Mouse (Mus musculus) CH12.LX (cell line): ENCODE measurements around the gene Os9. TPM values are rescaled to one million over a fixed set of nuclear protein-coding genes. Genes with fewer than 3 reads are reported as not detected.

Source experiments
- DNase-seq: peaks from one replicate; pipeline ENCODE4 v3.0.0-alpha.2; 2013; ENCODE audit errors: extremely low read depth
- H3K27ac ChIP-seq: 2 replicates; pipeline ENCODE4 v1.5.1; 2012; ENCODE audit warnings: low read depth, mild to moderate bottlenecking, control low read depth, moderate library complexity; ENCODE audit not compliant: insufficient read depth
- H3K27me3 ChIP-seq: replicated peaks from 2 replicates; pipeline ENCODE3; 2012; ENCODE audit warnings: inconsistent platforms
- H3K36me3 ChIP-seq, 2 experiments: replicated peaks in 1 of 2; 2 replicates each; pipeline versions ENCODE3 to v1.6.1; 2012; ENCODE audit warnings: inconsistent platforms in 1 of 2, low read length in 1 of 2, mild to moderate bottlenecking in 1 of 2, mixed read lengths in 1 of 2, moderate library complexity in 1 of 2; ENCODE audit not compliant: control insufficient read depth in 1 of 2, insufficient read depth in 1 of 2
- H3K4me1 ChIP-seq, 2 experiments: 2 replicates each; pipeline ENCODE4 v1.6.1; 2012; ENCODE audit warnings: inconsistent platforms in 1 of 2, moderate library complexity in 1 of 2; ENCODE audit not compliant: insufficient read depth in 2 of 2, control insufficient read depth in 1 of 2
- H3K4me2 ChIP-seq: 2 replicates; pipeline ENCODE4 v1.6.1; 2012; ENCODE audit warnings: low read depth, mild to moderate bottlenecking, control low read depth; ENCODE audit not compliant: poor library complexity, insufficient read depth, severe bottlenecking
- H3K4me3 ChIP-seq, 3 experiments: fragments of 150-350 bp in 1 of 3; sonication (generic) in 1 of 3; replicated peaks in 1 of 3; 2 replicates each; pipeline versions ENCODE3 to v1.5.1; 2011 to 2012; ENCODE audit warnings: low read depth in 2 of 3, low read length in 2 of 3, mild to moderate bottlenecking in 2 of 3, moderate library complexity in 2 of 3, control low read depth in 1 of 3, improper control_type of control experiment in 1 of 3, inconsistent platforms in 1 of 3, mixed read lengths in 1 of 3; ENCODE audit not compliant: poor library complexity in 1 of 3
- H3K79me2 ChIP-seq: replicated peaks from 2 replicates; pipeline ENCODE4 v1.6.1; 2012; ENCODE audit warnings: mild to moderate bottlenecking, moderate library complexity; ENCODE audit not compliant: control insufficient read depth, poor library complexity, insufficient read depth, severe bottlenecking; ENCODE audit errors: extremely low read depth
- H3K9ac ChIP-seq: 2 replicates; pipeline ENCODE4 v1.6.1; 2012; ENCODE audit warnings: low read depth, mild to moderate bottlenecking, control low read depth, moderate library complexity; ENCODE audit not compliant: insufficient read depth
- H3K9me3 ChIP-seq: replicated peaks from 2 replicates; pipeline ENCODE3; 2012; ENCODE audit warnings: low read length, inconsistent platforms, mixed read lengths
- BHLHE40 ChIP-seq: IDR thresholded peaks from 2 replicates; pipeline ENCODE4 v1.6.1; 2011; ENCODE audit warnings: mild to moderate bottlenecking, low read depth, low read length, improper control_type of control experiment
- CTCF ChIP-seq, 2 experiments: IDR thresholded peaks in 1 of 2; conservative IDR thresholded peaks in 1 of 2; 2 replicates each; pipeline ENCODE4 v1.5.1; 2011 to 2012; ENCODE audit warnings: low read depth in 2 of 2, low read length in 2 of 2, improper control_type of control experiment in 1 of 2, inconsistent platforms in 1 of 2, mild to moderate bottlenecking in 1 of 2, moderate library complexity in 1 of 2
- E2F4 ChIP-seq: IDR thresholded peaks from 2 replicates; pipeline ENCODE4 v1.6.1; 2011; ENCODE audit warnings: low read depth, low read length, improper control_type of control experiment; ENCODE audit not compliant: insufficient replicate concordance
- ELF1 ChIP-seq: IDR thresholded peaks from 2 replicates; pipeline ENCODE4 v1.6.1; 2014; ENCODE audit warnings: low read depth, mild to moderate bottlenecking, inconsistent platforms, low read length, improper control_type of control experiment
- MAX ChIP-seq: IDR thresholded peaks from 2 replicates; pipeline ENCODE4 v1.6.1; 2011; ENCODE audit warnings: low read length, improper control_type of control experiment
- MEF2A ChIP-seq: IDR thresholded peaks from 2 replicates; pipeline ENCODE4 v1.6.1; 2014; ENCODE audit warnings: low read depth, mild to moderate bottlenecking, inconsistent platforms, low read length, improper control_type of control experiment, borderline replicate concordance
- MXI1 ChIP-seq: IDR thresholded peaks from 2 replicates; pipeline ENCODE4 v1.6.1; 2011; ENCODE audit warnings: mild to moderate bottlenecking, low read depth, low read length, improper control_type of control experiment
- NELFE ChIP-seq: IDR thresholded peaks from 2 replicates; pipeline ENCODE4 v1.6.1; 2011; ENCODE audit warnings: low read depth, low read length, improper control_type of control experiment
- SMC3 ChIP-seq: IDR thresholded peaks from 2 replicates; pipeline ENCODE4 v1.6.1; 2011; ENCODE audit warnings: low read depth, low read length, improper control_type of control experiment
- TBP ChIP-seq: conservative IDR thresholded peaks from 2 replicates; pipeline ENCODE4 v1.6.1; 2011; ENCODE audit warnings: low read depth, low read length, improper control_type of control experiment
- TCF12 ChIP-seq: IDR thresholded peaks from 2 replicates; pipeline ENCODE4 v1.6.1; 2014; ENCODE audit warnings: low read depth, mild to moderate bottlenecking, inconsistent platforms, low read length, improper control_type of control experiment
- USF2 ChIP-seq: conservative IDR thresholded peaks from 2 replicates; pipeline ENCODE4 v1.6.1; 2011; ENCODE audit warnings: low read depth, low read length, improper control_type of control experiment
- ZMIZ1 ChIP-seq: IDR thresholded peaks from 2 replicates; pipeline ENCODE4 v1.6.1; 2012; ENCODE audit warnings: low read depth, mild to moderate bottlenecking, inconsistent platforms, low read length, improper control_type of control experiment
- dilution Hi-C: fragments of 300-500 bp; cut with MboI; formaldehyde crosslinking; loops from 2 replicates; pipeline ENCODE4 v1.14.3; 2020; ENCODE audit warnings: low sequenced_read_pairs; ENCODE audit not compliant: extremely low pct_unique_long_range_greater_than_20kb, extremely low pct_ligation_motif_present
- in situ Hi-C: fragments of 300-500 bp; cut with MboI; formaldehyde crosslinking; loops from 3 replicates; pipeline ENCODE4 v1.14.3; 2019; ENCODE audit warnings: low sequenced_read_pairs, low pct_ligation_motif_present, low pct_unique_long_range_greater_than_20kb, mixed read lengths
- polyA plus RNA-seq: library from polyadenylated mRNA; unstranded; fragments of >175 nt; gene quantifications from 2 replicates; pipeline ENCODE4 v1.2.1, GENCODE M21; 2012; ENCODE audit warnings: low read depth; ENCODE audit not compliant: insufficient read length
- total RNA-seq, 2 experiments: library from RNA; depleted of rRNA; stranded (reverse); fragments of 300-350 nt in 1 of 2; fragments of >200 nt in 1 of 2; gene quantifications; 2 replicates each; pipeline ENCODE4 v1.2.3; 2012 to 2014

Os9 gene
- total and polyA plus RNA-seq, 3 experiments = 42.8 to 82.7 (median 61.9) TPM

DNA sequence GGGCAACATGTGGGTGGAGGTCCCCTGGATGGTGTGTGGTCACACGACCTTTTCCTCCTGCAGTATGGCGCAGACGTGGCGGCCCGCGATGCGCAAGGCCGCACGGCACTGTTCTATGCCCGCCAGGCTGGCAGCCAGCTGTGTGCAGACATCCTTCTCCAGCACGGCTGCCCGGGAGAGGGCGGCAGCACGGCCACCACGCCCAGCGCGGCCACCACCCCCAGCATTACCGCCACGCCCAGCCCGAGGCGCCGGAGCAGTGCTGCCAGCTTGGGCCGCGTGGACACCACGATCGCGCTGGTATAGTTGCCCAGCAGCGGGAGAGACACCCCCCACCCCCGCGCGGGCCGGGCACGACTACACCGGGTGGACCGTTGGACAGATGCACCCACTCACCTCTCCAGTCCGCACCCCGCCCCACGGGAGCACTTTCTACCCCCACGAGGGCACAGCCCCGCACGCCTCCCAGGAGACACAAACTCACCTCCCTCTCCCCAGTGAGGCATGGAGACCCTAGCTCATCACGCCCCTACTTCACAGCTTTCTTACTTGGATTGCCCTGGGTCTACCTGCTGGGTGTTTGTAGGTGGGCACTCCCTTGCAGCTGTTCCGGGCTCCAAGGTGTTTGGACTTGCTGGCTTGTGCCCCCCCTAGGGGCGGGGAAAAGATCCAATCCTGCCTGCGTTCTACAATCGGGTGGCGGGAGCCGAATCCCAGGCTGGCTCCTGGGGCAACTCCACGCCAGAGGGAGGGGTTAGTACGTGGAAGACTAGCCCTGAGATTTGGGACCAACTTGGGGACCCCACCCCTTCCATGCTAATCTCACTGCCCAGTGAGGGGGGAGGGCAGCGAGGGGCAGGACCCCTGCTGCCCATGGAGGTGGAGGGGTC, 29.2 kb downstream of the Os9 start:
- no peak overlapping the region for H3K9ac ChIP-seq
- H3K4me1 ChIP-seq = no peaks in the 10 kb centered on the region
- in situ Hi-C loops = no loop called here
- dilution Hi-C loops = no loop called here
- H3K27ac ChIP-seq = no peak overlapping the region
- no peak overlapping the region for H3K4me3 ChIP-seq
- DNase-seq = no peak
- H3K36me3 ChIP-seq = peaks cover 76 to 98% of the 10 kb centered on the region in 2 experiments
- no peaks in the 10 kb centered on the region for H3K27me3 ChIP-seq
- no peaks in the 10 kb centered on the region for H3K79me2 ChIP-seq
- H3K9me3 ChIP-seq = peaks cover 11% of the 10 kb centered on the region
- no peak for TF ChIP-seq USF2
- TF ChIP-seq TCF12 = no peak
- TF ChIP-seq BHLHE40 = no peak
- no peak for TF ChIP-seq MEF2A
- TF ChIP-seq, all 38 proteins: peak for 0
- H3K4me2 ChIP-seq = no peak overlapping the region

- H3K4me2 ChIP-seq = no peak overlapping the region
Observed at GRCm38 (mm10) chr10:127090560-127091411, 30.1 kb downstream of the Os9 start.

GRCm38 (mm10) chr10:127085633-127086032, 35.3 kb downstream of the Os9 start:
- Histone ChIP-seq H3K9ac (no peak overlapping the region), H3K4me1 (no peaks in the 10 kb centered on the region), H3K36me3 (peaks cover 72 to 95% of the 10 kb centered on the region in 2 experiments), H3K4me3 (no peak overlapping the region), H3K9me3 (peaks cover 2% of the 10 kb centered on the region), H3K79me2 (no peaks in the 10 kb centered on the region), H3K27ac (no peak overlapping the region), H3K27me3 (no peaks in the 10 kb centered on the region), H3K4me2 (no peak overlapping the region)
- no peak for DNase-seq
- dilution Hi-C loops (no loop called here), in situ Hi-C loops (no loop called here)
- TF ChIP-seq ZMIZ1 (no peak), MAX (no peak), CTCF (conservative IDR thresholded peaks at IDR 0.05 in 1 of 2, IDR thresholded peaks at IDR 0.05 in 1 of 2; ENCODE audit: low read depth in 2 of 2, low read length in 2 of 2) (no peak; a peak in 1 of 4 replicates), ELF1 (no peak)

More at GRCm38 (mm10) chr10:127090560-127091411, 30.1 kb downstream of the Os9 start:
- H3K9me3 ChIP-seq = peaks cover 11% of the 10 kb centered on the region
- H3K79me2 ChIP-seq = no peaks in the 10 kb centered on the region
- peaks cover 73 to 94% of the 10 kb centered on the region in 2 experiments for H3K36me3 ChIP-seq
- H3K27me3 ChIP-seq = no peaks in the 10 kb centered on the region
- H3K27ac ChIP-seq = no peak overlapping the region
- no peak overlapping the region for H3K4me3 ChIP-seq
- dilution Hi-C loops (no loop called here), in situ Hi-C loops (no loop called here)
- H3K9ac ChIP-seq = no peak overlapping the region
- no peak for DNase-seq
- TF ChIP-seq MXI1 (no peak), ZMIZ1 (no peak), TCF12 (no peak), NELFE (no peak), SMC3 (no peak), MEF2A (no peak), CTCF (conservative IDR thresholded peaks at IDR 0.05 in 1 of 2, IDR thresholded peaks at IDR 0.05 in 1 of 2; ENCODE audit: low read depth in 2 of 2, low read length in 2 of 2) (no peak), TBP (no peak), E2F4 (no peak)
- no peaks in the 10 kb centered on the region for H3K4me1 ChIP-seq
